ENCODE assay signal across 8 mouse cellular contexts in the genomic region with DNA sequence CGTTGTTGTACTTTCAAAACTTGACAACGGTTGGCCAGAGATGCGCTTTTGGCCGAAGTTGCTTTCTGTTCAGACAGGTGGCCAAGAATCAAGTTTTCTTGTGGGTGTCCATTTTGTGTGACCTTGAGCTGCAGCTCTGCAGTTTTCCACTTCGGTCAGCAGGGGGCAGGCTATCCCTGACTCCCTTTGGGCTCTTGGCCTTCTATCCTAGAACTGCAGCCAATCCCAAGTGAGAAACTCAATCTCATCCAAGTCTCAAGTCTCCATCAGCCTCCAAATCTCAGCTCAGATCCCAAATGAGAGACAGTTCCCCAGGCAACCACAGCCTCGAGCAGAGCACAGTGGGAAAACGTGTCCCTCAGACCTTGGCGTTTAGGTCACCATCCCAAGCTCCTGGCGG. TPM values are rescaled to one million over a fixed set of nuclear protein-coding genes. Genes with fewer than 3 reads are reported as not detected.
DNase-seq lines count a peak whose midpoint lies in the region; ATAC-seq lines count a peak whose summit lies in the region.

No protein-coding gene starts in this region.

- H3K27me3 ChIP-seq in hindbrain, embryonic 10.5 days (ENCODE audit: insufficient read depth, poor library complexity, severe bottlenecking), result no peaks in the 10 kb centered on the region
- no peaks in the 10 kb centered on the region for H3K27me3 ChIP-seq in hindbrain, embryonic 12.5 days

- no peak overlapping the region for H3K9ac ChIP-seq in hindbrain, embryonic 12.5 days

- peaks cover 7% of the 10 kb centered on the region for H3K36me3 ChIP-seq in hindbrain, embryonic 10.5 days
- peaks cover 6% of the 10 kb centered on the region; the same call in 1 of the 2 replicates for H3K36me3 ChIP-seq in hindbrain, embryonic 12.5 days

- no peaks in the 10 kb centered on the region for H3K9me3 ChIP-seq in hindbrain, embryonic 10.5 days
- no peaks in the 10 kb centered on the region for H3K9me3 ChIP-seq in hindbrain, embryonic 12.5 days (replicated peaks)

- whole genome bisulfite sequencing in hindbrain, embryonic 10.5 days, result 66% methylated on average over 9 of the region's 9 CpGs
- 64% methylated on average over 9 of the region's 9 CpGs for WGBS in hindbrain, embryonic 12.5 days

- H3K4me1 ChIP-seq in hindbrain, embryonic 10.5 days (replicated peaks), result peaks cover 10% of the 10 kb centered on the region
- peaks cover 6% of the 10 kb centered on the region; the same call in 1 of the 2 replicates for H3K4me1 ChIP-seq in hindbrain, embryonic 12.5 days

- DNase-seq in hindbrain, embryonic 10.5 days (ENCODE audit: low spot score), result peak; percentile 62
- DNase-seq in MN1 (ENCODE audit: low spot score), result peak; percentile 57
- peak; percentile 76 for DNase-seq in cerebellum, adult 8-10 months
- peak; percentile 67 for DNase-seq in gastrocnemius, postnatal 10 days
- DNase-seq in layer of hippocampus, postnatal 10 days (ENCODE audit: low spot score in 2 of 2), result peak; percentile 69 to 82
- DNase-seq in testis, postnatal 10 days (ENCODE audit: low spot score), result peak; percentile 77

- H3K4me3 ChIP-seq in hindbrain, embryonic 10.5 days, result no peak overlapping the region
- H3K4me3 ChIP-seq in hindbrain, embryonic 12.5 days, result no peak overlapping the region

- ATAC-seq in hindbrain, embryonic 12.5 days (ENCODE audit: low FRiP score), result no peak
- peak; percentile 76 for ATAC-seq in megakaryocyte progenitor cell, adult 5-6 weeks (replicated peaks; ENCODE audit: poor library complexity)

- H3K4me2 ChIP-seq in hindbrain, embryonic 12.5 days (replicated peaks), result no peak overlapping the region

- H3K27ac ChIP-seq in hindbrain, embryonic 10.5 days, result no peak overlapping the region
- no peak overlapping the region for H3K27ac ChIP-seq in hindbrain, embryonic 12.5 days

RNA-seq across cellular contexts. Expression of a gene that starts 30.3 kb away (rescaled TPM):
- polyA plus RNA-seq in hindbrain, embryonic 10.5 days (2016; fragmentation: Nextera tagmentation; extraction: Ambion mirVana), result 87.2 and 117 TPM in 2 replicates
- 140 and 154 TPM in 2 replicates for polyA plus RNA-seq in hindbrain, embryonic 12.5 days (2016; fragmentation: Nextera tagmentation; extraction: Ambion mirVana)
- 10 to 100 TPM; 30.6 to 39.6 TPM for total RNA-seq in gastrocnemius, postnatal 10 days (2021)
- 100 to 1,000 TPM; 180 to 190 TPM for total RNA-seq in layer of hippocampus, postnatal 10 days (2021)
- 12.9 and 21.1 TPM in 2 replicates for total RNA-seq in megakaryocyte progenitor cell, adult 5-6 weeks (2015)
- 40.9 and 50.6 TPM in 2 replicates for total RNA-seq in megakaryocyte progenitor cell, adult 5-6 weeks (2017)

RNA-seq across cellular contexts. Expression of a gene that starts 54.8 kb away (rescaled TPM):
- polyA plus RNA-seq in hindbrain, embryonic 10.5 days (2016; fragmentation: Nextera tagmentation; extraction: Ambion mirVana), result 14.9 and 16.2 TPM in 2 replicates
- polyA plus RNA-seq in hindbrain, embryonic 12.5 days (2016; fragmentation: Nextera tagmentation; extraction: Ambion mirVana), result 20.2 and 23.3 TPM in 2 replicates
- 1 to 10 TPM; 5.3 to 6.3 TPM for total RNA-seq in gastrocnemius, postnatal 10 days (2021)
- total RNA-seq in layer of hippocampus, postnatal 10 days (2021), result 10 to 100 TPM; 40.7 to 43.4 TPM
- 8.4 and 8.7 TPM in 2 replicates for total RNA-seq in megakaryocyte progenitor cell, adult 5-6 weeks (2015)
- total RNA-seq in megakaryocyte progenitor cell, adult 5-6 weeks (2017), result 5.0 and 5.5 TPM in 2 replicates

Comparison
In these comparisons a context has a peak if more than half of its experiments do, and no peak if none do; other contexts are left out.
1. RNA of a gene that starts 54.8 kb away (total RNA-seq): 40.7 to 43.4 TPM in layer of hippocampus, postnatal 10 days; 5.0 to 8.7 TPM in megakaryocyte progenitor cell, adult 5-6 weeks and 5.3 to 6.3 TPM in gastrocnemius, postnatal 10 days; every median in the first group is over 4 times any median in the second.
2. Peak in every context shown above with its lines, with median percentiles within 50 percentile points of each other: DNase-seq.